Mouse (Mus musculus) left cerebral cortex, adult 18-20 months (tissue): ENCODE data around the gene Gm39115. TPM values are rescaled to one million over a fixed set of nuclear protein-coding genes. Genes with fewer than 3 reads are reported as not detected.
"Not testable (repeated sequence)": the region's sequence is repeated elsewhere in the genome, so short reads cannot be mapped to it uniquely, and the experiment has no call there.

Source experiments
- DNase-seq, 2 experiments: peaks; one replicate each; pipeline ENCODE4 v3.0.0; 2021 to 2022; ENCODE audit warnings: low spot score in 2 of 2, mixed read lengths in 1 of 2
- long read RNA-seq, 2 experiments: library from polyadenylated mRNA; stranded (forward); transcript quantifications; one replicate each; pipeline ENCODE4 v2.0.0; 2021
- total RNA-seq, 2 experiments: library from RNA; stranded (reverse); gene quantifications; 2 replicates each; pipeline ENCODE4 v1.2.3; 2021

The Gm39115 gene
- not detected for total RNA-seq
- long read RNA-seq, experiment 1: 0 reads
- long read RNA-seq, experiment 2: 0 reads

GRCm38 (mm10) chr7:142135934-142136333, at the start of gene Gm39115:
Gm39115 (minus strand) TSS chr7:142136034.
- not testable (repeated sequence) for DNase-seq

- no peak for DNase-seq
Measured at GRCm38 (mm10) chr7:142181021-142181420, 45.2 kb upstream of the Gm39115 start.

GRCm38 (mm10) chr7:142178685-142179084, 42.9 kb upstream of the Gm39115 start:
- no peak for DNase-seq

GRCm38 (mm10) chr7:142175905-142176304, 40.1 kb upstream of the Gm39115 start, which contains the start of gene Krtap5-2:
Krtap5-2 (minus strand) TSS chr7:142176005.
- DNase-seq: not testable (repeated sequence)

GRCm38 (mm10) chr7:142169836-142170235, 34.0 kb upstream of the Gm39115 start:
- no peak for DNase-seq

GRCm38 (mm10) chr7:142165639-142166038, 29.8 kb upstream of the Gm39115 start, which contains the start of gene Gm4553:
Gm4553 (minus strand) TSS chr7:142165739.
- not testable (repeated sequence) for DNase-seq

- DNase-seq: no peak
Measured at GRCm38 (mm10) chr7:142159366-142159765, 23.5 kb upstream of the Gm39115 start.

- not testable (repeated sequence) for DNase-seq
Measured at GRCm38 (mm10) chr7:142157013-142157412, 21.2 kb upstream of the Gm39115 start, which contains the start of gene Gm29735. Gm29735 (minus strand) TSS chr7:142157113.

GRCm38 (mm10) chr7:142155308-142155707, 19.5 kb upstream of the Gm39115 start:
- no peak for DNase-seq

GRCm38 (mm10) chr7:142152191-142152590, 16.4 kb upstream of the Gm39115 start:
- no peak for DNase-seq

- no peak for DNase-seq
Measured at GRCm38 (mm10) chr7:142148633-142149032, 12.8 kb upstream of the Gm39115 start.

GRCm38 (mm10) chr7:142146033-142146432, 10.2 kb upstream of the Gm39115 start:
- peak; percentile 34 to 46 for DNase-seq

GRCm38 (mm10) chr7:142145413-142145940, 9.6 kb upstream of the Gm39115 start:
- peak; percentile 11 to 13 for DNase-seq

GRCm38 (mm10) chr7:142144507-142144906, 8.7 kb upstream of the Gm39115 start, which contains the start of gene Gm45337:
Gm45337 (minus strand) TSS chr7:142144607.
- DNase-seq: no peak

GRCm38 (mm10) chr7:142143506-142144010, 7.7 kb upstream of the Gm39115 start:
- not testable (repeated sequence) for DNase-seq

- DNase-seq: no peak
Measured at GRCm38 (mm10) chr7:142140696-142141095, 4.9 kb upstream of the Gm39115 start.

GRCm38 (mm10) chr7:142134206-142134995, 1.4 kb downstream of the Gm39115 start:
- peak; percentile 9 to 23 for DNase-seq

GRCm38 (mm10) chr7:142128843-142129242, 7.0 kb downstream of the Gm39115 start:
- DNase-seq: no peak

- not testable (repeated sequence) for DNase-seq
Measured at GRCm38 (mm10) chr7:142120629-142121028, 15.2 kb downstream of the Gm39115 start, which contains the start of gene Gm45618. Gm45618 (minus strand) TSS chr7:142120729.

GRCm38 (mm10) chr7:142119632-142120031, 16.2 kb downstream of the Gm39115 start:
- DNase-seq: peak; percentile 13 to 27

GRCm38 (mm10) chr7:142104747-142105146, 31.1 kb downstream of the Gm39115 start:
- DNase-seq: no peak

GRCm38 (mm10) chr7:142097776-142098175, 38.1 kb downstream of the Gm39115 start:
- DNase-seq: peak; percentile 82
